Mouse (Mus musculus) macrophage (primary cell): ENCODE measurements around the gene Fam214a. TPM values are rescaled to one million over a fixed set of nuclear protein-coding genes. Genes with fewer than 3 reads are reported as not detected.
A peak's percentile ranks its signal among the peaks of the same experiment; 100 is the strongest.

Source experiments
- H3K27ac ChIP-seq: fragments of 350-480 bp; formaldehyde crosslinking; 2 replicates; pipeline ENCODE4 v1.9.0; 2021
- H3K36me3 ChIP-seq: fragments of 350-480 bp; formaldehyde crosslinking; 2 replicates; pipeline ENCODE4 v1.9.0; 2021; ENCODE audit errors: inconsistent target
- H3K4me3 ChIP-seq: fragments of 350-480 bp; formaldehyde crosslinking; 2 replicates; pipeline ENCODE4 v1.9.0; 2021; ENCODE audit errors: inconsistent target
- H3K79me2 ChIP-seq: fragments of 350-480 bp; formaldehyde crosslinking; 2 replicates; pipeline ENCODE4 v1.9.0; 2021; ENCODE audit errors: inconsistent target
- WGBS: methylation state at CpG from one replicate; pipeline ENCODE4 v1.1.7; 2026; ENCODE audit warnings: inconsistent platforms; ENCODE audit not compliant: missing documents; 5-methylcytosine and 5-hydroxymethylcytosine counted together
- polyA plus RNA-seq: library from polyadenylated mRNA; stranded (reverse); fragments of 250-400 nt; gene quantifications from 3 replicates; pipeline ENCODE4 v1.2.4, GENCODE M21; 2018; ENCODE audit warnings: inconsistent platforms

The Fam214a gene
- polyA plus RNA-seq, 1 experiment from 2014 or later, result 14.6 TPM

DNA sequence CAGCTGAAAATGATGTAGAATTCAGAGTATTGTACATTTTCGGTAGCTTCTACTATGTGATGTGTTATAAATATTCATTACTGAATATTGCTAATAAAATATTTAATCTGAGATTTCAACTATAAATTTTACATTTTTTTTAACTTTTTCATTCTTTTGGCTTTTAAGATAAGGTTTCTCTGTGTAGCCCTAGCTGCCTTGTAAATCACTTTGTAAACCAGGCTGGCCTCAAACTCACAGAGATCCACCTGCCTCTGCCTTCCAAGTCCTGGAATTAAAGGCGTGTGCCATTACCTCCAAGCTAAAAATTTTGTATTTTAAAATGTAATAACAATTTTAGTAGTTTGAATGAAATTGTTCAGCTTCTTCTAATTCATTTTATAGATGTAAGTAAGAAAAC lies 63.9 kb downstream of the Fam214a start:
- no peak overlapping the region for H3K27ac ChIP-seq
- H3K36me3 ChIP-seq, result peaks cover 44% of the 10 kb centered on the region; the same call in 1 of the 2 replicates
- no peaks in the 10 kb centered on the region for H3K79me2 ChIP-seq
- WGBS, result 100% methylated on average over 2 of the region's 2 CpGs
- H3K4me3 ChIP-seq, result no peak overlapping the region

GRCm38 (mm10) chr9:75019181-75019580 lies 66.5 kb downstream of the Fam214a start:
- 93% methylated on average over 6 of the region's 6 CpGs for WGBS
- Histone ChIP-seq H3K4me3 (no peak overlapping the region), H3K36me3 (peaks cover 41% of the 10 kb centered on the region; the same call in 1 of the 2 replicates), H3K27ac (no peak overlapping the region), H3K79me2 (no peaks in the 10 kb centered on the region)

GRCm38 (mm10) chr9:75019592-75019991 lies 66.9 kb downstream of the Fam214a start:
- Histone ChIP-seq H3K27ac (no peak overlapping the region), H3K4me3 (no peak overlapping the region), H3K36me3 (peaks cover 45% of the 10 kb centered on the region; the same call in 1 of the 2 replicates), H3K79me2 (no peaks in the 10 kb centered on the region)
- 100% methylated on average over 3 of the region's 3 CpGs for WGBS

DNA sequence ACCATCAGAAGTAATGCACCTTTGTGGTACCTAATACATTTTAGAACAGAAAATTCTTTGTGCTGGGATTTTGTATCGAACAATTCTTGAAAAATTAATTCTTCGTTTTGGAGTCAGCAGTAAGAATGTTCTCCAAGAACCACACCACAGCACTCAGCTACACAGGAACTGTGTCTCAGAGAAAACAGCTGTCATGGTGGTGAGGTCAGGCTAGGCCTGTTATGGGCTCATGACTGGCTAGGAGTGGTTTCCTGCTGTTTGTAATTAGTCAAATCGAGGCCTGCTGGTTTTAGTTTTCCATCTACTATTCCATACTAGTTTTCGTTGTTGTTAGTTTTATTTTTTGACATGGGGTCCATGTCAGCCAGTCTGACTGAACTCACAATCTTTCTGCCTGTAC lies 67.9 kb downstream of the Fam214a start:
- Histone ChIP-seq H3K36me3 (peaks cover 46% of the 10 kb centered on the region; the same call in 1 of the 2 replicates), H3K27ac (no peak overlapping the region), H3K4me3 (no peak overlapping the region), H3K79me2 (no peaks in the 10 kb centered on the region)
- 73% methylated on average over 4 of the region's 4 CpGs for WGBS

GRCm38 (mm10) chr9:75022546-75022945 lies 69.9 kb downstream of the Fam214a start:
- no peaks in the 10 kb centered on the region for H3K79me2 ChIP-seq
- WGBS, result 96% methylated on average over 6 of the region's 7 CpGs
- H3K27ac ChIP-seq, result no peak overlapping the region
- H3K4me3 ChIP-seq, result no peak overlapping the region
- H3K36me3 ChIP-seq, result peaks cover 46% of the 10 kb centered on the region; the same call in 1 of the 2 replicates

- Histone ChIP-seq H3K79me2 (no peaks in the 10 kb centered on the region), H3K36me3 (peaks cover 46% of the 10 kb centered on the region; the same call in 1 of the 2 replicates), H3K4me3 (no peak overlapping the region), H3K27ac (no peak overlapping the region)
- WGBS, result 100% methylated on average over 4 of the region's 5 CpGs
Measured at GRCm38 (mm10) chr9:75023150-75023894, 70.6 kb downstream of the Fam214a start.

- WGBS, result 93% methylated on average over 7 of the region's 7 CpGs
- H3K79me2 ChIP-seq, result no peaks in the 10 kb centered on the region
- peaks cover 40% of the 10 kb centered on the region; the same call in 1 of the 2 replicates for H3K36me3 ChIP-seq
- H3K4me3 ChIP-seq, result no peak overlapping the region
- no peak overlapping the region for H3K27ac ChIP-seq
Measured at GRCm38 (mm10) chr9:75024089-75024488, 71.4 kb downstream of the Fam214a start.

- WGBS, result 91% methylated on average over 6 of the region's 6 CpGs
- Histone ChIP-seq H3K79me2 (no peaks in the 10 kb centered on the region), H3K36me3 (peaks cover 25% of the 10 kb centered on the region; the same call in 1 of the 2 replicates)
Measured at GRCm38 (mm10) chr9:75025689-75026088, 73.0 kb downstream of the Fam214a start.

GRCm38 (mm10) chr9:75032408-75032807 lies 79.7 kb downstream of the Fam214a start:
- 85% methylated on average over 1 of the region's 1 CpGs for WGBS
- Histone ChIP-seq H3K36me3 (peaks cover 13% of the 10 kb centered on the region), H3K4me3 (no peak overlapping the region), H3K27ac (no peak overlapping the region), H3K79me2 (no peaks in the 10 kb centered on the region)

More at GRCm38 (mm10) chr9:75025689-75026088, 73.0 kb downstream of the Fam214a start:
- no peak overlapping the region for H3K27ac ChIP-seq
- H3K4me3 ChIP-seq, result no peak overlapping the region

DNA sequence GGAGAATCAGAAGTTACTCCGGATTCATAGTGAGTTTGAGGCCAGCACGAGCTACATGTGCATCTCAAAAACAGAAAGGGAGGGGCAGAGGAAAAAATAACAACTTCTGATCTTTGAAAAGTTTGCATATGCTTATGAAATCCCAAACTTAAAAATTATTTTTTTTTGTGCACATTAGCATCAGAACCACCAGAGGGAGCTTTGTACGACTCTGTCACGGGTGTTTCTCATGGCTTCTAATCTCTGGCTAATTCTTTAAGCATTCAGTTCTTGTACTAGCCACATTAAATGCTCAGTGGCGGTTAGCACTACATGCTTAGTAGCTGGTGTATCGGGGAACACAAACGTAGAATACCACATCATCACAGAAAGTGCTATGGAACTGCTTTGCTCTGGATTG lies 80.5 kb downstream of the Fam214a start:
- WGBS, result 55% methylated on average over 7 of the region's 7 CpGs
- peaks cover 13% of the 10 kb centered on the region for H3K36me3 ChIP-seq

DNA sequence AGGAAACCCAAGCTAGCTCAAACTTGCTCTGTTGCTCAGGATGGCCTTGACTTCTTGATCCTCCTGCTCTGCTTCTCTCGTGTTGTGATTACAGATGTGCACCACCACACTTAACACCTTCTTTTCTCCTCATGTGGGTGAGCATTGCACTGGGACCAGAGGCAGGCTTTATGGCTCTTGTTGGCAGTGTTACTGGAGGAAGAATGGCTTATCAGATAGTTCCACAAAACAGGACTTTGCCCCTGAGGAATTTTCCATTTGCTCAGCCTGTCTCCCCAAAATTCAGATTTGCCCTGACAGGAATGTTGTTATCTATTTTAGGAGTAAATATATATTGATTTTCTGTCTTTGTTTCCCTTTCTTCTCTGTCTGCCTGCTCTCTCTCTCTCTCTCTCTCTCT lies 82.0 kb downstream of the Fam214a start:
- WGBS, result 80% methylated on average over 1 of the region's 1 CpGs
- no peak overlapping the region for H3K4me3 ChIP-seq
- H3K79me2 ChIP-seq, result peaks cover 17% of the 10 kb centered on the region
- H3K27ac ChIP-seq, result no peak overlapping the region
- H3K36me3 ChIP-seq, result peaks cover 13% of the 10 kb centered on the region

More for the DNA sequence above, 80.5 kb downstream of the Fam214a start:
- Histone ChIP-seq H3K4me3 (no peak overlapping the region), H3K79me2 (peaks cover 1% of the 10 kb centered on the region; the same call in 1 of the 2 replicates), H3K27ac (no peak overlapping the region)

- H3K79me2 ChIP-seq, result peaks cover 29% of the 10 kb centered on the region
- H3K4me3 ChIP-seq, result no peak overlapping the region
- peaks cover 13% of the 10 kb centered on the region for H3K36me3 ChIP-seq
- no peak overlapping the region for H3K27ac ChIP-seq
- 76% methylated on average over 4 of the region's 4 CpGs for WGBS
Measured at GRCm38 (mm10) chr9:75035944-75036343, 83.3 kb downstream of the Fam214a start.

- Histone ChIP-seq H3K36me3 (no peaks in the 10 kb centered on the region), H3K79me2 (peaks cover 47% of the 10 kb centered on the region), H3K4me3 (peak within 1 kb of the TSS; percentile 74), H3K27ac (0 out of 2 replicates have a peak within 1 kb of the TSS, but pooled peaks have one; percentile 2)
- under 1% methylated on average over 71 of the region's 73 CpGs for WGBS
Measured at GRCm38 (mm10) chr9:75037451-75038356, 85.0 kb downstream of the Fam214a start, which contains the start of gene Arpp19. Arpp19 (plus strand) TSS chr9:75037614.

- Histone ChIP-seq H3K36me3 (no peaks in the 10 kb centered on the region), H3K79me2 (peaks cover 53% of the 10 kb centered on the region), H3K27ac (0 out of 2 replicates have a peak overlapping the region, but pooled peaks have one; percentile 2), H3K4me3 (peak overlapping the region; percentile 74)
- 5% methylated on average over 10 of the region's 10 CpGs for WGBS
Measured at GRCm38 (mm10) chr9:75038357-75038688, 85.6 kb downstream of the Fam214a start.
